Mouse (Mus musculus) hindbrain, postnatal 0 days (tissue): Measurements from ENCODE around the gene Sgta. TPM values are rescaled to one million over a fixed set of nuclear protein-coding genes. Genes with fewer than 3 reads are reported as not detected.
A peak's percentile ranks its signal among the peaks of the same experiment; 100 is the strongest.
"Not testable (repeated sequence)": the region's sequence is repeated elsewhere in the genome, so short reads cannot be mapped to it uniquely, and the experiment has no call there.

Source experiments
- ATAC-seq: fragments of 200-750 bp; cut with Nextera tagmentation; 2 replicates; pipeline ENCODE4 v1.8.0; 2017; ENCODE audit warnings: mild to moderate bottlenecking, moderate TSS enrichment, moderate library complexity
- DNase-seq: peaks from one replicate; pipeline ENCODE4 v3.0.0-alpha.2; 2015; ENCODE audit warnings: low spot score
- H3K27ac ChIP-seq: fragments of 300-500 bp; sonication (generic); 2 replicates; pipeline ENCODE4 v1.5.1; 2014; ENCODE audit warnings: mild to moderate bottlenecking
- H3K27me3 ChIP-seq: fragments of 300-500 bp; sonication (generic); 2 replicates; pipeline ENCODE4 v1.6.1; 2014; ENCODE audit warnings: low read length, mixed read lengths; ENCODE audit not compliant: insufficient read depth
- H3K36me3 ChIP-seq: fragments of 300-500 bp; sonication (generic); 2 replicates; pipeline ENCODE4 v1.6.1; 2014; ENCODE audit warnings: low read length, mixed read lengths; ENCODE audit not compliant: insufficient read depth
- H3K4me1 ChIP-seq: fragments of 300-500 bp; sonication (generic); 2 replicates; pipeline ENCODE4 v1.6.1; 2014; ENCODE audit warnings: antibody characterized with exemption, low read length, mixed read lengths; ENCODE audit not compliant: insufficient read depth
- H3K4me2 ChIP-seq: fragments of 300-500 bp; sonication (generic); 2 replicates; pipeline ENCODE4 v1.6.1; 2014; ENCODE audit warnings: low read depth, mild to moderate bottlenecking, low read length, moderate library complexity, mixed read lengths
- H3K4me3 ChIP-seq: fragments of 300-500 bp; sonication (generic); 2 replicates; pipeline ENCODE4 v1.5.1; 2014; ENCODE audit warnings: low read length
- H3K9ac ChIP-seq: fragments of 300-500 bp; sonication (generic); replicated peaks from 2 replicates; pipeline ENCODE4 v1.6.1; 2014; ENCODE audit warnings: mild to moderate bottlenecking, low read length, moderate library complexity, mixed read lengths
- H3K9me3 ChIP-seq: fragments of 300-500 bp; sonication (generic); 2 replicates; pipeline ENCODE4 v1.6.1; 2016; ENCODE audit warnings: low read length, mixed read lengths
- CTCF ChIP-seq: IDR thresholded peaks from 2 replicates; pipeline ENCODE4 v1.5.1; 2016; ENCODE audit warnings: antibody characterized with exemption, control low read depth, low read depth
- WGBS: fragments of 180-500 bp; shearing (Covaris S2); extraction: QIAGEN DNeasy Blood & Tissue Kit; methylation state at CpG from one replicate; pipeline ENCODE4 v1.1.7; 2014; 5-methylcytosine and 5-hydroxymethylcytosine counted together
- polyA plus RNA-seq: library from polyadenylated mRNA; unstranded; fragments of >200 nt; fragmentation: Nextera tagmentation; extraction: Ambion mirVana; gene quantifications from 2 replicates; pipeline ENCODE4 v1.2.1, GENCODE M21; 2015
- total RNA-seq: library from RNA; depleted of rRNA; stranded (reverse); fragments of >200 nt; gene quantifications from 2 replicates; pipeline ENCODE4 v1.2.3, GENCODE M21; 2014

Sgta gene
- total and polyA plus RNA-seq, 2 experiments from 2014 or later: 279 to 290 TPM

GRCm38 (mm10) chr10:81076356-81076755 lies 16.4 kb upstream of the Sgta start:
- TF ChIP-seq CTCF: no peak
- no peak for ATAC-seq
- DNase-seq: no peak
- no peak overlapping the region for H3K27ac ChIP-seq
- no peaks in the 10 kb centered on the region for H3K27me3 ChIP-seq
- no peak overlapping the region for H3K4me3 ChIP-seq
- H3K36me3 ChIP-seq: peaks cover 50% of the 10 kb centered on the region
- no peak overlapping the region for H3K4me2 ChIP-seq
- H3K9me3 ChIP-seq: no peaks in the 10 kb centered on the region
- no peak overlapping the region for H3K9ac ChIP-seq
- no peaks in the 10 kb centered on the region for H3K4me1 ChIP-seq
- WGBS: 79% methylated on average over 1 of the region's 1 CpGs

- no peak for TF ChIP-seq CTCF
- no peaks in the 10 kb centered on the region for H3K9me3 ChIP-seq
- peaks cover 3% of the 10 kb centered on the region for H3K4me1 ChIP-seq
- WGBS: 52% methylated on average over 8 of the region's 8 CpGs
- no peaks in the 10 kb centered on the region for H3K27me3 ChIP-seq
- no peak overlapping the region for H3K4me2 ChIP-seq
- no peak overlapping the region for H3K4me3 ChIP-seq
- H3K36me3 ChIP-seq: peaks cover 50% of the 10 kb centered on the region
- DNase-seq (no peak), ATAC-seq (no peak)
- no peak overlapping the region for H3K9ac ChIP-seq
- H3K27ac ChIP-seq: no peak overlapping the region
These were observed 15.8 kb upstream of the Sgta start for GRCm38 (mm10) chr10:81075734-81076133.

GRCm38 (mm10) chr10:81073464-81073863 lies 13.5 kb upstream of the Sgta start:
- DNase-seq: no peak
- Histone ChIP-seq H3K27ac (no peak overlapping the region), H3K4me3 (no peak overlapping the region), H3K4me2 (no peak overlapping the region), H3K9ac (no peak overlapping the region), H3K36me3 (peaks cover 30% of the 10 kb centered on the region), H3K4me1 (peaks cover 6% of the 10 kb centered on the region), H3K9me3 (no peaks in the 10 kb centered on the region), H3K27me3 (no peaks in the 10 kb centered on the region)
- TF ChIP-seq CTCF: peak; percentile 75
- WGBS: 71% methylated on average over 7 of the region's 7 CpGs
- ATAC-seq: no peak

GRCm38 (mm10) chr10:81072290-81072689 lies 12.3 kb upstream of the Sgta start:
- no peaks in the 10 kb centered on the region for H3K9me3 ChIP-seq
- no peak overlapping the region for H3K4me3 ChIP-seq
- ATAC-seq: no peak
- peaks cover 18% of the 10 kb centered on the region for H3K36me3 ChIP-seq
- H3K27ac ChIP-seq: no peak overlapping the region
- WGBS: 83% methylated on average over 8 of the region's 8 CpGs
- no peak overlapping the region for H3K4me2 ChIP-seq
- H3K9ac ChIP-seq: no peak overlapping the region
- no peak for TF ChIP-seq CTCF
- peaks cover 6% of the 10 kb centered on the region for H3K4me1 ChIP-seq
- DNase-seq: no peak
- H3K27me3 ChIP-seq: no peaks in the 10 kb centered on the region

GRCm38 (mm10) chr10:81069836-81070235 lies 9.9 kb upstream of the Sgta start, which contains the start of gene Thop1:
Gene Thop1 (plus strand): TSS chr10:81070035.
- Histone ChIP-seq H3K9me3 (no peaks in the 10 kb centered on the region), H3K4me2 (peak within 1 kb of the TSS; percentile 86), H3K36me3 (peaks cover 12% of the 10 kb centered on the region), H3K9ac (peak within 1 kb of the TSS; percentile 80), H3K4me1 (peaks cover 6% of the 10 kb centered on the region), H3K4me3 (peak within 1 kb of the TSS; percentile 85), H3K27me3 (no peaks in the 10 kb centered on the region), H3K27ac (peak within 1 kb of the TSS; percentile 59)
- ATAC-seq (peak; percentile 98), DNase-seq (peak; percentile 100)
- TF ChIP-seq CTCF: 0 out of 2 replicates have a peak, but pooled peaks have one; percentile 9
- WGBS: under 1% methylated on average over 34 of the region's 35 CpGs

- no peak for TF ChIP-seq CTCF
- H3K27ac ChIP-seq: peak overlapping the region; percentile 21; the same call in 1 of the 2 replicates
- DNase-seq: no peak
- H3K4me1 ChIP-seq: peaks cover 6% of the 10 kb centered on the region
- WGBS: 75% methylated on average over 5 of the region's 5 CpGs
- no peak overlapping the region for H3K4me3 ChIP-seq
- H3K4me2 ChIP-seq: no peak overlapping the region
- no peaks in the 10 kb centered on the region for H3K27me3 ChIP-seq
- no peaks in the 10 kb centered on the region for H3K9me3 ChIP-seq
- ATAC-seq: no peak
- peaks cover 6% of the 10 kb centered on the region; the same call in 1 of the 2 replicates for H3K36me3 ChIP-seq
- H3K9ac ChIP-seq: no peak overlapping the region
These were observed 8.7 kb upstream of the Sgta start for GRCm38 (mm10) chr10:81068706-81069105.

GRCm38 (mm10) chr10:81064519-81064918 lies 4.5 kb upstream of the Sgta start:
- H3K4me2 ChIP-seq, ATAC-seq, H3K4me1 ChIP-seq, H3K27ac ChIP-seq, H3K27me3 ChIP-seq, H3K9me3 ChIP-seq, H3K9ac ChIP-seq, H3K36me3 ChIP-seq, DNase-seq, H3K4me3 ChIP-seq: not testable (repeated sequence)
- 84% methylated on average over 8 of the region's 8 CpGs for WGBS
